Mouse (Mus musculus): Measurements from ENCODE around the gene Dysf. TPM values are rescaled to one million over a fixed set of nuclear protein-coding genes. Genes with fewer than 3 reads are reported as not detected.
"Not testable (repeated sequence)": the region's sequence is repeated elsewhere in the genome, so short reads cannot be mapped to it uniquely, and the experiment has no call there.

Dysf gene
- 1.3 and 2.9 TPM in 2 replicates for polyA plus RNA-seq (2014; fragmentation: Nextera tagmentation; extraction: Ambion mirVana)

DNA sequence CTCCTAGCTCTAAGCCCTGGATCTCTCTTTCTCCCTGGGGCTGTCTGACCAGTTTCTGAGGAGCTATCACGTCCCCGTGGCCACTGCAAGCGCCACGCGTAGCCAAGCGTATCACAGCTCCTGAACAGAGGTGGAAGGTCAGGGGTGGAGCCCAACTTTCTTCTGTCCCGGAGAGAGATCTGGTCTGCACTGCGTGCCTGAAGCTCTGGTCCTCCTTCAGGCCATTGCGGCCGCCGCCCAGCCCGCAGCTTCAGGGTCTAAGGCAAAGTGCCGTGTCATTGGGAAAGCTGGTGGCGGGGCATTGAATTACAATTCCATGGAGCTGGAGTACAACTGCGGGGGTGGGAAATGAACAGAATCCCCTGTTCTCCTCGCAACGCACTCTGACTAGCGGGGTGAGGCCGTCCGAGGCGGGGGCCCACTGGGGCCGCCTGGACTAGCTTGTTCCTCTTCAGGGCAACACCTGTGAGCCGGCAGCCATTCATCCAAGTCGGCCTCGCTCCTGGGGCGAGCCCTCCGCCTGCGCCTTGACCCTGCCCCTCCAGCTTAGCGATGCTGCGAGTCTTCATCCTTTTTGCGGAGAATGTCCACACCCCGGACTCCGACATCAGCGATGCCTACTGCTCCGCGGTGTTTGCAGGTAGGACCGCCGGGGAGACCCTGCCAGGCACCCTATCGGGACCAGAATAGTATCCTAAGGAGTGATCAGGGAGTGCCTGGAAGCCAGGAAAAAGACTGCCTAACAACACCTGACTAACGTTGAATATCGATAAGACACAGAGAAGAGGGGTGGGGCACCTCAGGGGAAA, at the start of gene Dysf:
Gene Dysf, plus strand, starts transcription at position 228 of the 809 bp plus-strand sequence.
- peak; percentile 46; the same call in 1 of the 2 replicates for ATAC-seq (ENCODE audit: low FRiP score, low TSS enrichment)
- no peaks in the 10 kb centered on the region for H3K36me3 ChIP-seq (ENCODE audit: control insufficient read depth, insufficient read depth, low read length)
- H3K27me3 ChIP-seq (ENCODE audit: control insufficient read depth, insufficient read depth, low read length), result no peaks in the 10 kb centered on the region; the same call in 1 of the 2 replicates
- H3K4me2 ChIP-seq (ENCODE audit: low read length), result peak within 1 kb of the TSS; percentile 78
- H3K9ac ChIP-seq (replicated peaks; ENCODE audit: low read length), result peak within 1 kb of the TSS; percentile 40
- DNase-seq, result peak; percentile 62
- peaks cover 22% of the 10 kb centered on the region for H3K4me1 ChIP-seq (ENCODE audit: control insufficient read depth, insufficient read depth, low read length)
- WGBS, result under 1% methylated on average over 41 of the region's 41 CpGs
- H3K9me3 ChIP-seq (ENCODE audit: control insufficient read depth, low read length), result no peaks in the 10 kb centered on the region
- H3K4me3 ChIP-seq (replicated peaks; ENCODE audit: low read depth, low read length), result peak within 1 kb of the TSS; percentile 38
- H3K27ac ChIP-seq (replicated peaks; ENCODE audit: low read depth, low read length), result no peak within 1 kb of the TSS

DNA sequence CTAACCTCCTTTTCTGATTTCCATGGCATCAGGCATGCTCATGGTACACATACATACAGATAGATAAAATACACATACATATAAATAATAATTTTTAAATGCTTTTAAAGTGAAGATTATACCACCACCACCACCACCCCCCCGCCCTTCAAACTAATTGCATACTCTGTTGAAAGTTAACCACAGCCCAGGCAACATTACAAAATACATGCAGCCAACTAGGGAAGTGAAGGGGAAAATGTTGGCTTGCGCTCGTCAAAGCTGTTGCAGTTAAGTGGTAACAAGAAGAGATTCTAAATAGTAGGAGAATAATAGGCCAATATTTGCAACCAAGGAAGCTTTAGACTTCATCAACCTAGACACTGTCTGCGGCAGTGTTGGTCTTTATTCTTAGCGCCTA, 20.7 kb upstream of the Dysf start:
- H3K36me3 ChIP-seq (ENCODE audit: control insufficient read depth, insufficient read depth, low read length), result peaks cover 69% of the 10 kb centered on the region
- WGBS, result 95% methylated on average over 5 of the region's 5 CpGs
- no peak for ATAC-seq (ENCODE audit: low FRiP score, low TSS enrichment)

DNA sequence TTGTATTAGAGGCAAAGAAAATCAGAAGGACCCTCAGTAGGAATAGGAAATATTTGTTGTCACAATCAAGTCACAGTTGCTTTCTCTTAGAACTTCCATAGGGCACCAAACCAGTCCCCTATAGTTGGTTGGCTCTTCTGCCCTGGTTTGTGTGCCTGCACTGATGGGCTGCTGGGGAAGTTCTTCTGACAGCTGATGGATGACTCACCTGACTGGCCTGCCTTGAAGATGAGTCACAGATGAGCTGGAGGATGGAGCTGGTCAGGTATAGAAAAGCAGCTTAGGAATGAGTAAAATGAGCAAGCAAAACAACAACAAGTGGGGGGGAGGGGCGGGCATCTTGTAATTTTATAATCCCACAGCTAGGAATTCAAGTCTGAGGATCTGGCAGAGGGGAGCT, 5.7 kb upstream of the Dysf start:
- Histone ChIP-seq H3K27me3 (ENCODE audit: control insufficient read depth, insufficient read depth, low read length) (no peaks in the 10 kb centered on the region), H3K36me3 (ENCODE audit: control insufficient read depth, insufficient read depth, low read length) (peaks cover 17% of the 10 kb centered on the region), H3K4me2 (ENCODE audit: low read length) (no peak overlapping the region), H3K4me3 (replicated peaks; ENCODE audit: low read depth, low read length) (no peak overlapping the region), H3K9ac (replicated peaks; ENCODE audit: low read length) (no peak overlapping the region), H3K9me3 (ENCODE audit: control insufficient read depth, low read length) (no peaks in the 10 kb centered on the region), H3K4me1 (ENCODE audit: control insufficient read depth, insufficient read depth, low read length) (no peaks in the 10 kb centered on the region), H3K27ac (replicated peaks; ENCODE audit: low read depth, low read length) (no peak overlapping the region)
- ATAC-seq (ENCODE audit: low FRiP score, low TSS enrichment) (no peak), DNase-seq (no peak)
- 83% methylated on average over 1 of the region's 1 CpGs for WGBS

More for the DNA sequence above, 20.7 kb upstream of the Dysf start:
- Histone ChIP-seq H3K27me3 (ENCODE audit: control insufficient read depth, insufficient read depth, low read length) (no peaks in the 10 kb centered on the region), H3K27ac (replicated peaks; ENCODE audit: low read depth, low read length) (no peak overlapping the region), H3K9me3 (ENCODE audit: control insufficient read depth, low read length) (no peaks in the 10 kb centered on the region), H3K9ac (replicated peaks; ENCODE audit: low read length) (no peak overlapping the region), H3K4me3 (replicated peaks; ENCODE audit: low read depth, low read length) (no peak overlapping the region), H3K4me2 (ENCODE audit: low read length) (no peak overlapping the region), H3K4me1 (ENCODE audit: control insufficient read depth, insufficient read depth, low read length) (no peaks in the 10 kb centered on the region)
- DNase-seq, result no peak

DNA sequence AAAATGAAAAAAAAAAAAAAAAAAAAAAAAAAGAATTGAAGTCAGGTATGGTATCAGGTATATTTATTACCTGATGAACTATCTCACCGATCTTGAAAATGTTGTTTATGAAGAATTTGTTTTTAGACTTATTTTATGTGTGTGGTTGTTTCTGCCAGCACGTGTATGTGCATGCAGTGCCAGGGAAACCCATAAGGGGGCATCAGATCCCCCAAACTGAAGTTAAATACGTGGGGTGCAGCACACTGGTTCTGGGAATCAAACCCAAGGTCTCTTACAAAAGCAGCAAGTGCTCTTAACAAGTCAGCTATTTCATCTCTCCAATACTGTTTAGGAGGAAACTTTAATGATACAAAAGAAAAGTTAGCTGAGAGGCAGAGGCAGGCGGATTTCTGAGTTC, 4.1 kb upstream of the Dysf start:
- peaks cover 11% of the 10 kb centered on the region; the same call in 1 of the 2 replicates for H3K4me1 ChIP-seq (ENCODE audit: control insufficient read depth, insufficient read depth, low read length)
- DNase-seq (no peak), ATAC-seq (ENCODE audit: low FRiP score, low TSS enrichment) (no peak)
- H3K4me2 ChIP-seq (ENCODE audit: low read length), result no peak overlapping the region
- no peak overlapping the region for H3K9ac ChIP-seq (replicated peaks; ENCODE audit: low read length)
- H3K27me3 ChIP-seq (ENCODE audit: control insufficient read depth, insufficient read depth, low read length), result no peaks in the 10 kb centered on the region; the same call in 1 of the 2 replicates
- 91% methylated on average over 4 of the region's 4 CpGs for WGBS
- peaks cover 6% of the 10 kb centered on the region; the same call in 1 of the 2 replicates for H3K36me3 ChIP-seq (ENCODE audit: control insufficient read depth, insufficient read depth, low read length)
- H3K9me3 ChIP-seq (ENCODE audit: control insufficient read depth, low read length), result no peaks in the 10 kb centered on the region
- H3K27ac ChIP-seq (replicated peaks; ENCODE audit: low read depth, low read length), result no peak overlapping the region
- H3K4me3 ChIP-seq (replicated peaks; ENCODE audit: low read depth, low read length), result no peak overlapping the region

DNA sequence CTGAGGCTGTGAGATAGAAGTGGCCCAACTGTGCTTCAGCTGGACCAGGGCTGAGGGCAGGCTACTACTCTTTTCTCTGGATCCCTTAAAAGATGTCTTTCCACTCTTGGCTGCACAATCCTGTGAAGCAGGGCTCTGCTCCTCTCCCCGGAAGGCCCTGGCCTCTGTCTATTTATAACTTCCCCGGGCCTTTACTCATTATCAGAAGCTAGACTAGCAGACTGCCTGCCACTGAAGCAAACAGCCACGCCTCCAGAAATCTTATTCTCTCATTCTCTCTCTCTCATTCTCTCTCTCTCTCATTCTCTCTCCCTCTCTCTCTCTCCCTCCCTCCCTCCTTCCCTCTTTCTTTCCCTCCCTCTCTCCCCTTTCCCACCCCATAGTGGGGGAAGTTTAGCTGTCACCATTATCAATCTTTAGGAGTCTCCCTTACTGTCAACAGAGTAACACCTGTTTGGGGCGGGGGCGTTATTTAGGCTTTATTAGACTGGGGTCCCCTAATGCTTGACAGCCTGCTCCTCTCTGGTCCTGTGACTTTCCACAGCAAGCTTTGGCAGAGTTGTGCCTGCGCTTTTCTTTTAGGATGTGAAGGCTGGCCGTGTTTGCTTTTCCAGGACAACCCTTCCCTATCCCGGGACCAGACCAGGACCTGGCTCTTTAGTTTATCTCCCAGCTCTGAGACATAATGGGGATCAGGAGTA, 932 bp downstream of the Dysf start:
- Histone ChIP-seq H3K9ac (replicated peaks; ENCODE audit: low read length) (no peak overlapping the region), H3K4me1 (ENCODE audit: control insufficient read depth, insufficient read depth, low read length) (peaks cover 22% of the 10 kb centered on the region), H3K4me3 (replicated peaks; ENCODE audit: low read depth, low read length) (peak overlapping the region; percentile 38), H3K27me3 (ENCODE audit: control insufficient read depth, insufficient read depth, low read length) (no peaks in the 10 kb centered on the region; the same call in 1 of the 2 replicates), H3K4me2 (ENCODE audit: low read length) (peak overlapping the region; percentile 78), H3K36me3 (ENCODE audit: control insufficient read depth, insufficient read depth, low read length) (no peaks in the 10 kb centered on the region), H3K27ac (replicated peaks; ENCODE audit: low read depth, low read length) (no peak overlapping the region), H3K9me3 (ENCODE audit: control insufficient read depth, low read length) (no peaks in the 10 kb centered on the region)
- no peak for ATAC-seq (ENCODE audit: low FRiP score, low TSS enrichment)
- WGBS, result 27% methylated on average over 8 of the region's 8 CpGs
- DNase-seq, result peak; percentile 17

DNA sequence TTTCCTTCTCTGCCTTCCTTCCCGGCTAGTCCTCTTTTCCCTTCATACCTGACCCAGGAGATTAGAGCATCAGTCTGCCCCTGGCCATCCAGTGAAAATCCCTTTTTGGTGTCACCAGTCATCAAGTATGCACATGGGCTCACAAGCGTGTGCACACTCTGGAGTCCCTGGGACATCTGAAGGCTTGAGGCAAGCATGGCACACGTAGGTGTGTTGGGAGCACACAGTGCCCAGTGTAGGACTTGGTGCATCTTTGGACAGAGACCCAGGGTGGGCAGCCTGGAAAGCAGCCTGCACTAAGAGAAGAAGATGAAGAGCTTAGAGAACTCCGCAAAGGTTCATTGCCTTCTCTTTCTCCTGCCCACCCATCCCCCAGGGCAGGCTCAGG, 1.5 kb downstream of the Dysf start:
- ATAC-seq (ENCODE audit: low FRiP score, low TSS enrichment) (no peak), DNase-seq (no peak)
- Histone ChIP-seq H3K9ac (replicated peaks; ENCODE audit: low read length) (no peak overlapping the region), H3K27me3 (ENCODE audit: control insufficient read depth, insufficient read depth, low read length) (no peaks in the 10 kb centered on the region; the same call in 1 of the 2 replicates), H3K4me2 (ENCODE audit: low read length) (no peak overlapping the region), H3K36me3 (ENCODE audit: control insufficient read depth, insufficient read depth, low read length) (no peaks in the 10 kb centered on the region), H3K4me1 (ENCODE audit: control insufficient read depth, insufficient read depth, low read length) (peaks cover 22% of the 10 kb centered on the region), H3K9me3 (ENCODE audit: control insufficient read depth, low read length) (no peaks in the 10 kb centered on the region), H3K27ac (replicated peaks; ENCODE audit: low read depth, low read length) (no peak overlapping the region), H3K4me3 (replicated peaks; ENCODE audit: low read depth, low read length) (no peak overlapping the region)
- WGBS, result 16% methylated on average over 4 of the region's 4 CpGs

DNA sequence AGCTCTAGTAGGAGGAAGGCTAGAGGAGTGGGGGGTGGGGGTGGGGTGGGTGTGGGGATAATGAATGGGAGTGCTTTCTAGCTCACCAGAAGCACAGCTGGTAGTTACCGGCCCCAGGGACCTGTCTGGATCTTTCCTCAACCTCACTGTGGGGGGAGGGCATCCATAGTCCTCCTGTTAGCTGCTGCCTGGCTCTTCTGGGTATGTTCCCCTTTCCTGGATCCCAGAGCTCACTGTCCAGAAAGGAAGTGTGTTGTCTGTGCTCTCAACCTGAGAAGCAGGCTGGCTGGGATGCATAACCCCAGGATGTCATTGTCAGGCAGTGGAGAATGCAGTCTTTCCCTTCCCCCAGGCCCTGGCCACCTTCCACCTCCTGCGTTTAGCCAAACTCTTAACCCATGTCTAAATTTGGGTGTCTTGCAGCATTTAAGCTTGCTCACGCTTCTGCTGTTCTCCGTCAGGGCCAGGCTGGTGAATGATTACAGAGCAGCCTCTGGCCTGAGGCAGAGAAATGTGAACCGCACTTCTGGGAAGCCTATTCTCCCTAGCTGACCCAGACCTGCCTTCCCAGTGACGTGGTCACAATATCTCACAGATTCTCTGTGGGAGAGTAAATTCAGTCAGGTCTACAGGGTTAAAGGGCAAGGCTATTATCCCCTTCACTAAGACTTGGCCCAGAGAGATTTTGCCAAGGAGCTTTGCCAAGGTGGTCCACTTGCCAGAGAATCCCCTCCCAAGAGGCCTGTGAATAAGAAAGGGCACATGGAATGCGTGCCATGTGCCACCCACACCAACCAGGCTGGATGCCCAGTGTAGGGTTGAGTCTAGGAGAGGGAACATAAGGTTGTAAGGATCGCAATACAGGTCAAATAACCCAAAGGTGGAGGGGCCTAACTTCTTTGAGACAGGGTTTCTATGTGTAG, 2.2 kb downstream of the Dysf start:
- H3K4me2 ChIP-seq (ENCODE audit: low read length), result no peak overlapping the region
- H3K9me3 ChIP-seq (ENCODE audit: control insufficient read depth, low read length), result no peaks in the 10 kb centered on the region
- H3K36me3 ChIP-seq (ENCODE audit: control insufficient read depth, insufficient read depth, low read length), result no peaks in the 10 kb centered on the region
- H3K9ac ChIP-seq (replicated peaks; ENCODE audit: low read length), result no peak overlapping the region
- no peak overlapping the region for H3K27ac ChIP-seq (replicated peaks; ENCODE audit: low read depth, low read length)
- 41% methylated on average over 8 of the region's 8 CpGs for WGBS
- DNase-seq (peak; percentile 19), ATAC-seq (ENCODE audit: low FRiP score, low TSS enrichment) (no peak)
- H3K4me1 ChIP-seq (ENCODE audit: control insufficient read depth, insufficient read depth, low read length), result peaks cover 22% of the 10 kb centered on the region
- no peaks in the 10 kb centered on the region; the same call in 1 of the 2 replicates for H3K27me3 ChIP-seq (ENCODE audit: control insufficient read depth, insufficient read depth, low read length)
- H3K4me3 ChIP-seq (replicated peaks; ENCODE audit: low read depth, low read length), result no peak overlapping the region

DNA sequence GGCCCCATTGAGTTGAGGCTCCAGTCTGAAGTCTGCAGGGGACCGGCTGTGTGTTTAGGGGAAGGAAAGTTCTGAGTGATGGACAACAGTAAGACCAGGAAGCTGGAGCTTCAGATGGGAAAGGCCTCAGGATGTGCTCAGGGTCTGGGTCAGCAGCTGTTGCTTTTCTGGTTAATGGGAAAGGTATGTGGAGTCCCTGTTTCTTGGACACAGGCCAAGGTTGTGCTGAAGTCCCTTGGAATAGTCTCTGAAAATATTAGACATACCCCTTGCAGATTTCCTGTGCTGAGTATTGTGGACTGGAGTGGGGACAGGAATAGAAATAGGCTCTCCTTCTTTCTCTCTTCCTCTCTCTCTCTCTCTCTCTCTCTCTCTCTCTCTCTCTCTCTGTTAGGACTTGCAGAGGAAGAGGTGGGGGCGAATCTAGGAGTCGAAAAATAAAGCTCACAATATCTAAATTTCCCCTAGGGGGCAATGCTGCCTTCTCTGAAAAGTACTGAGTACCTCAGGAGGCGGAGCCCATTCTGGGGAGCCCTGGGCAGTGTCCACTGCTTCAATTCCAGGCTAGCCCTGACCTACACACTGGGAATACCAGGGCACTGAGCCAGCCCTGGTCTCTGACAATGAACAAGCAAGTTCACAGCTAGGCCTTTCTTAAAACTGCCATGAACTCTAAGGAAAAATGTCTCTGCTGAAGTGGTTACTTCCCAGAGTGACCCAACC, 6.7 kb downstream of the Dysf start:
- not testable (repeated sequence) for H3K27me3 ChIP-seq (ENCODE audit: control insufficient read depth, insufficient read depth, low read length); H3K36me3 ChIP-seq (ENCODE audit: control insufficient read depth, insufficient read depth, low read length); H3K9me3 ChIP-seq (ENCODE audit: control insufficient read depth, low read length); H3K4me1 ChIP-seq (ENCODE audit: control insufficient read depth, insufficient read depth, low read length); H3K4me2 ChIP-seq (ENCODE audit: low read length); H3K4me3 ChIP-seq (replicated peaks; ENCODE audit: low read depth, low read length); H3K27ac ChIP-seq (replicated peaks; ENCODE audit: low read depth, low read length); ATAC-seq (ENCODE audit: low FRiP score, low TSS enrichment); H3K9ac ChIP-seq (replicated peaks; ENCODE audit: low read length); DNase-seq
- 66% methylated on average over 4 of the region's 4 CpGs for WGBS
